Mouse (Mus musculus): ENCODE measurements at regions not wholly inside any gene's neighbourhood (a gene's known extent, or its start where the extent isn't known, plus 50 kb on each side); places are given as distances from the start of the nearest gene placed in this dataset.
A peak's percentile ranks its signal among the peaks of the same experiment; 100 is the strongest.

DNA sequence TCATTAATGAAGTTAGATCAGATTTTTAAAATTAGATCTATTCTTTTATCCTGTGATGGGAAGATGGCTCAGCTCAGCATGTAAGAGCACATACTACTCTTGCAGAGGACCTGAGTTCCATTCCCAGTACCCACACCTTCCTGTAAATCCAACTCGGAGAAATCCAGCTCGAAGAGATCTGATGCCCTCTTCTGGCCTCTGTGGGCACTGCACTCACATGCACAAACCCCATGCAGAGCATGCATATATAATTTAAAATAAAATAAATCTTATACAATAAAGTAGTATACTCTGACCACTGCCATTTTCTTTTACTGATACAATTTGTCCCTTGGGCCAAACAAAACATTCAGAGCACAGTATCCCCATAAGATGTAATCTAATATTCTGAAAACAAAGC lies 245.2 kb downstream of the Prdm2 start:
- no peak for DNase-seq (ENCODE audit: extremely low spot score in 1 of 2, low spot score in 1 of 2)

DNA sequence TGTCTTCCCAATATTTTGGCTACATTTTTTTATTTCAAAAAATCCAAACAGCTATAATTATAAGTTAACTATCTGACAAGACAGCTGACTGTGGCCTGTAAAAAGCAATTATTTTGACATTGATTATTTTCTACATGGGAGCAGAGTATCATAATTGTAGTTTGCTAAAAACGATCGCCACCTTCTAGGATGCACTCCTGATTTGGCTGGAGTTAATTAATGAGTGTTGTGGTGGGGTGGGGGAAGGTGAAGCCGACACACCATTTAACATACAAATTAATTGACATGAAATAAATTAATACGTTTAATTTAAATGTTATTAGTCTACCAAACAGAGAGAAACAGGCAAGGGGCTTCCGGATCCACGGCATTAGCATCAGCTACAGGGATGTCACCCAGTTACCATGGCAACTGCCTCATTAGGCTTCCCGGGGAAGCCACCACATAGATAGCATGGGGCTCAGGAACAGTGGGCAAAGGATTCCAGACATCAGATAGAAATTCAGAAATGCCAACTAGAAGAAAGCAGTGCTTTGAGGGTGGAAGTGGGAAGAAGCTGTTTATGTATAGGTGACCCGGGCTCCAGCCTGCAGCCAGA lies 255.9 kb downstream of the Prdm2 start:
- no peak for DNase-seq (ENCODE audit: extremely low spot score in 1 of 2, low spot score in 1 of 2)

DNA sequence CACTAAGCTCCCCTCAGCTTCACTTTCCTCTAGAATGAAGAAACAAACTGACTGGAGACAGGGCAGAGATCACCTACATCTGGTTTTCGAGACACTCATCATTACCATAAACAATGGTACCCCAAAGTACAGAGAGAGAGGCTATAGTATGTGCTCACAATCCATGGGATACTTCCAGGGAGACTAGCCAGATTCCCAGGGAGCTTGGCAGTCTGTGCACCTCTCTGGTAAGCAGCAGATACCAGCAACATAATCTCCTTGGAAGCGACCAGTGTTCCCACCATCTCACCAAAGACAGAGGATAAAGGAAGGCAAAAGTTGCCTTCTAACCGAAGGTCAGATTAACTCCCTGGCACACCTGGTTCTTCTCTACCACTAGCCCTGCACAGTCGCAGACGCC lies 256.4 kb downstream of the Prdm2 start:
- no peak for DNase-seq (ENCODE audit: extremely low spot score in 1 of 2, low spot score in 1 of 2)

DNA sequence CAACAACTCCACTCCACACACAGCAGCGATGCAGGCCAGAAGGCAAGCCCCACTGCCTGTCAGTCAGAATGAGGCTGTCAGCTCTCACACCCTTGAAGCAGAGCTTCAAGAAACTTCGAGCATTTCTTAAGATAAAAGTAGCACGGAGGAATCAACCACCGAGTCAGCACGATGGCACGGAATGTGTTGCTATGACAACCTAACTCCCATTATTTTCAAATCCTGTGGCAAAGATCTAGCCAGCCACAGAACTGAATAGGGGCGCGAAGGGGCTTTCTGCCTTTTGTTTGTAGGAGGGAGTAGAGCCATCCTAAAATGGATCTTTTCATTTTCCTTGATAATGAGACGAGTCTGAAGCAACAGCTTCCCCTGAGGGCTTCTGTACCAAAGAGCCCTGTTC lies 259.1 kb downstream of the Prdm2 start:
- no peak for DNase-seq (ENCODE audit: extremely low spot score in 1 of 2, low spot score in 1 of 2)

DNA sequence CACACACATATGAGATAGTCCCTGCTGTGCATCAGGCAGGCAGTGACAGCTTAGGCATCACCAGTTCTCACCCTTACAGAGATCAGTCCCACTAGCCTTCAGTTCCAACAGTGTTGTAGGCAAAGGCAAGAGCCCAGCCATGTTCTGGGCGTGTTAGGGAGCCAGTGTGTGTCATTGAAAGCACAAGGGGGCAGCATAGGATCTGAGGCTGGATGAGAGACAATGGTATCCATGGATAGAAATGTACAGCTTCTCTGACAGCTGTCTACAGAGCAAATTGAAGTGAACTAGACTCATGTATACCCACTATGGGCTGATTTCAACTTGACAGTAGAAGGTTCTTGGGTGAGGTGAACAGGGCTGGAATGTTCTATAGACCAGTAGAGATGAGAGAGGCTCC lies 259.9 kb downstream of the Prdm2 start:
- no peak for DNase-seq (ENCODE audit: extremely low spot score in 1 of 2, low spot score in 1 of 2)

DNA sequence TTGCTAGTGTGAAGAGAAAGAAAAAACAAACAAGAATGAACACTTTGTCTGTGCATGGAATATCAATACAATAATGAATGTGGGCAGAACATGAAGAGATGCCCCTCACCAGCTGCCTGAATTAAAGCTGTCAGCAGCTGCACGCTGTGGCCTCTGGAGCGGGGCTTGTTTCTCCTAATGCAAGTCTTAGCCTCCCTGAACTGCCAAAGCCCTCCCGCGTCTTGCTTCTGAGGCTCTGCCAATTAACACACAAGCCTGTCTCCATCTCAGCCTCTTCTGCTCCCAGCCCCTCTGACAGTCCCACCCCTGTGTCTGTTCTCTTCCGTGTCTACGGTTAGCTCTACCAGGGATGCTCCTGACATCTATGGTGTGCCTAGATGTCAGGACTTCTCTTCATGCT lies 265.1 kb downstream of the Prdm2 start:
- DNase-seq (ENCODE audit: extremely low spot score in 1 of 2, low spot score in 1 of 2) = no peak

DNA sequence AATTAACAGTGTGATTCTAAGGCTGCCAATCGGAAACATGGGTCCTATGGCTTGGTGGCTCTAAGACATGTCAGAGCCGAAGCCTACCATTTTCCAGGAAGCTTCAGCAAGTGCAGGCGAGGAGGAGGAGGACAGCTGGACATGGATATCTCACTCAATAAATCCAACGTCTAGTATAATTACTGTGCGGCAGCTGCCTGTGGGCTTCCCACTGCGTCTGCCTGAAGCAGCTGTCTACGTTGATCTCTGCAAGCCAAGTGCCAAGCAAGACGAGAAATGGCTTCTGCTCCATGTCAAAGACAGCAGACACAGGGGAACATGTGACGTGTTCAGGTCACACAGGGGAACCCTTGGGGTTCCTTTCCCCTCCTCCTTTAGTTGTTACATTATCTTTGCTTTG lies 279.2 kb downstream of the Prdm2 start:
- DNase-seq (ENCODE audit: extremely low spot score in 1 of 2, low spot score in 1 of 2) = no peak

DNA sequence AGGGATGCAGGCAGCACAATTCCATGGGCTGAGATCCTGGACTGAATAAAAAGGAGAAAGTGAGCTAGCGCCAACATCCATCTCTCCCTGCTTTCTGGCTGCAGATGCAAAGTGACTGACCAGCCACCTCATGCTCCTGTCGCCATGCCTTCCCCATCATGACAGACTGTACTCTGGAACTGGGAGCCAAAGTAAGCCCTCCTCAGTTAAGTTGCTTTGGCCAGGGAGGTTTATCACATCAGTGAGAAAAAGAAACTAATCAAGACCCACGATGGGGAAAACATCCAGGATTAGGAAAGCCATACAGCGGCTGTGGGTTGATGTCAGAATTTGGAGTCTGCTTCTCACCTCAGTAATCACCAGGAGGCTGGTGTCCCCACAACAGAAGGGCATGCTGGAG lies 283.6 kb downstream of the Prdm2 start:
- no peak for DNase-seq (ENCODE audit: extremely low spot score in 1 of 2, low spot score in 1 of 2)

DNA sequence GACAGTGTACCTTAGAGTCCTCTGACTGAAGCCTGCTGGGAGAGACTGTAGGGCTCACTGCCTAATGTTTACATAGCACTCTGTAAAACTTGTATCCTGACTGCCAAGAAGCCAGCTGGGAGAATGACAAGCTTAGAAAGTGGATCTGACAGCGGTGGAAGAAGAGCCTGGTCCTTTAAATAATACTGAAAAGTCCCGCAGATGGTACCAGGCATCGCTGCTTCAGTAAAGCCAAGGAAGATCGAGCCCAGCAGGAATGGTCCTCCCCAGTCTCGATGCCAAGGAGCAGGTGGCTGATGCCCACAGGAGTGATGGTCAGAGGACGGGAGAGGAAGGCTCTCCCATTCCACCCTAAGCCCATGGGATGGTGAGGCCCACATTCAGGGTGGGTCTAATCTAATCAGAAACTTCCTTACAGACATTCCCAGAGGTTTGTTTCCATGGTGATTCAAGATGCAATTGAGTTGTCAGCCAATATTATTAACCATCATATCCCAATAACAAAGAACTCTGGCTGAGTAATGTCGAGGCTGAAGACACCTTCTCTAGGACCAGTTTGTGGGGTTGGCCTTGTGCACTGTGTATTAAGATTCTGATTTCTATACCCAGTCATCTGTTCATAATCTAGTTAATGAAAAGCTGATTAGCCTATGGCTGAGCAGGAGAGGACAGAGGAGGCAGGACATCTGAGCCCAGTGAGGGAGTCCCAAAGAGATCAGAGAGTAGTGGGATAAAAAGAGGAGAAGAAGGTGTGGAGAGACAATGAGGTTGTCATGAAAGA lies 285.3 kb downstream of the Prdm2 start:
- no peak for DNase-seq (ENCODE audit: extremely low spot score in 1 of 2, low spot score in 1 of 2)

DNA sequence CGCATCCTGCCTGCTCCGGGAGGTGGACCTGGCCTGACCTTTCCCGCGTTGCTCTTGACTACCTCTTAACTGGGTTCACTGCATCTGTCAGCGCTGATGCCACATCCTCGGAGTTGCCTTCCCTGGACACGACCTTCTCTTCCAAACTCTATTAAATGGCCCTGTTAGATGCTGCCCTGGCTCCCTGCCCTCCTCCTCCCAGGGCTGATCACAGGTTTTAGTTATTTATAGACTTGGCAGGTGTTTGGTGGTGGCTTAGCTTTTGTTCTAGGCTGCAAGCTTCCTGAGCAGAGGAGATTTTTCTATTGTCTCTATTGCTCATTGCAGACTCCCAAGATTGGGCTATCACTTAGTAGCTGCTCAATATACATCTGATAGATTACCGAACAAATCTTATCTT lies 287.7 kb downstream of the Prdm2 start:
- DNase-seq (ENCODE audit: extremely low spot score in 1 of 2, low spot score in 1 of 2) = no peak

DNA sequence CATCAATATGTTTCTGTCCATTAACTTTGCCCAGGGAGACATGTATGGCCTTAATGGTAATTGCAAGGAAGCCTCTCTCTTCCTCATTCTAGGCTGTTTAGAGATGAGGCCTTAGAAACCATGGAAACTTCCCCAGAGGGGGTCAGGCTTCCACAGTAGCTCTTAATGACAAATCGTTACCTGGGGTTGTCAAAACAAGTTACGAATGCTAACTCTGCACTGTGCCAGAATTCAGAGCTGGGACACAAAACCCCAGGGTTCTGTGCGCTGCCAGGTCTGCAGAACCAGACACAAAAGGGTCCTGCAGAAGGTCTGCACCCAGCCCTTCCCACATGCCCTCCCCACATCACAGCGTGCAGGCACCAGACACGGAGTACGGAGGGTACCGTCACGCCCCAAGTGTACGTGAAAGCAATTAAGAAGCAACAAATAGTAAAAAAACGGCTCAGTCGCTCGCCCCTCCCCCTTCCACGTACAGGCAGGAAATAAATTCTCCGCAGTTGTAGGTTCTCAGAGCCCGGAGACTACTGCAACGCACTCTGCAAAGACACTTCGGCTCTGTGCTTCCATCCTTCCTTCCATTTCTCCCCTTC lies 303.3 kb downstream of the Prdm2 start:
- no peak for DNase-seq (ENCODE audit: extremely low spot score in 1 of 2, low spot score in 1 of 2)

DNA sequence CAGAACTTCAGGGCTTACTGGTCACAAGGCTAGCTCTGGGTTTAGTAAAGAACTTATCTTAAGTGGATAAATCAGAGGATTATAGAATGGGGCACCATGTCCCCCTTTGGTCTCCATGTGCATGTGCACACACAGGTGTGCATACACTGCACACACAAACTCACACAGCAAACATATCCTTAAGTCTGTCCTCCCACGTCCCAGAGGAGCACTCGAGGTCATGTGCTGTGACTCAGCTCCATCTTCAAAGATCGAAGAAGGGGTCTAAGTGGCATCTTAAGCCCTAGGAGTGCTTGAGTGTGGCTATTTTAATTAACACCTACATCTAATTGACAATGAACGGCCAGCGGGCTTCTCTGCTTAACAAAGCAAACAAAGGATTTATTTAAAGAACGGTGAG lies 304.0 kb downstream of the Prdm2 start:
- DNase-seq (ENCODE audit: extremely low spot score in 1 of 2, low spot score in 1 of 2) = no peak

DNA sequence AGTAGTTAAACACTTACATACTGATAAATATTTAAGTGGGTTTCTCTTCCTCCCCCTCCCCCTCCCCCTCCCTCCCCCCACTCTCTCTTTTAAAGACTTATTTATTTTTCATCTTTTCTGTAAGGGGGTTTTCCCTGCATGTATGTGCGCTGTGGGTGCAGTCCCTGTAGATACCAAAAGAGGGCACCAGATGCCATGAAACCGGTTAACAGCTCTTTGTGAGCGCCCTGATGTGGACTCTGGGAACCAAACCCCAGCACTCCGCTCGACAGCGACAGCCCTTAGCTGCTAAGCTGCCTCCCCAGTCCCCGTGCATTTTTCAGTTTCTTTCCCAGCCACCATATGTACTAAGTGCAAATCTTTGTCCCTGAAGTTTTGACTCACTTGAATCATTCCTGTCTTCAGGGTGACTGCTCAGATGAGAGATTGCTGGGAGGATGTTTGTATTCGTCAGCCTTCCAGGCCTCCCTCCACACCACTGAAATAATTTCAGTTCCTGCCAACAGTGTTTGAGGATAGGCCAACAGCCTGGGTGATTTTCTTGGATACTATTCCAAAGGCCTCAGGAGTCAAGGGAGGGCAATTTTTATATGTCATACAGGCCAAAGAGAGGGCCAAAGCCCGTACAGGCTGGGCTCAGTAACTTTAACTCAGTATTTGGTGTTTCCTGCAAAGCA lies 309.3 kb downstream of the Prdm2 start:
- no peak for DNase-seq (ENCODE audit: extremely low spot score in 1 of 2, low spot score in 1 of 2)

DNA sequence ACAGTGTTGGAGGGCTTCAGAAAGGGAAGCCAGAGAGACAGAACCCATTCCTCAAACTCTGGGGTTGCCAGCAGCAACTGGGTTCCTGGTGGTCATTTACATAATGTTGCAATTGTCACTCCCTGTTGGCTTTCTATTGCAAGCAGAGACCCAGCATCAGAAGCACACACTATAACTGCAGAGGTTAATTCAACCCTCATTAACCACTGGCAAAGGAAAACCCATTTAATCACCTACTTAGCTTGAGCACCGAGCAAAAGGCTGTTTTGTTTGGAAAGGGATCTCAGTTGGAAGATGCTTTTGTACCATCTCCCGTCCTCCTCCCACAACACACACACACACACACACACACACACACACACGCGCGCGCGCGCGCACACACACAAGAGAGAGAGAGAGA lies 312.0 kb downstream of the Prdm2 start:
- DNase-seq (ENCODE audit: extremely low spot score in 1 of 2, low spot score in 1 of 2) = no peak

DNA sequence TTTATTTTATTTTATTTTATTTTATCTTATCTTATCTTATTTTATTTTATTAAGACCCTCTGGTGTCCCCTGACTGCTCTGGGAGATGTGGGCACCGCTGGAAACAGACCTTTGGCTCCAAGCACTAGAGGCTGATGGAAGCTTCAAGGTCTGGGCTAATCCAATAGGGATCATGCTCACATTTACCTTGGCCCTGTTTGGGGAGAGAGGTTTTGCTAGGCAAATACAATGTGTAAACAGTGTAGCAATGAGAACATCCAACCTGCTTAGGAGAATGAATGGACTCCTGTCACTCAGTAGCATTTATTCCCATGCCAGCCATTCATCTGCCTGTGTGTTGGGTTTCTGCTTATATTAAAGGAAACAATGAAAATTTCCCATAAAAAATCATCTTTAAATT lies 313.8 kb downstream of the Prdm2 start:
- no peak for DNase-seq (ENCODE audit: extremely low spot score in 1 of 2, low spot score in 1 of 2)

DNA sequence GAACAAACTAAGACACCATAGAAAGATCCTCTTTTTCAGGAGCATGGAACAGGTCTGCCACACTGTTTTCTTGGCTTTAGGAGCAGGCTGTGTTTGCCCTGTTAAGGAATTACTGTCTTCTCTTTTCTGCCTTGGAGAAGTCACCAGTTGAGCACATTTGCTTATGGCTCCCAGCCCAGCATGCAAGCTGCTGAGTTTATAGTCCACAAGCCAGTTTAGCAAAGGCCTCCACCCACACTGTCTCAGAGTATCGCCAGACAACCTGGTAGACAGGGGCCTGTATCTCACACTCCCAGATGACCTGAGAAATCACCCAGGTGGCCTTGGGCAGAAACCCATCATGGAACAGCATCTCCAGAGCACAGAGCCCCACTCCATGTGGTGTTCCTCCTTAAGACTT lies 322.1 kb downstream of the Prdm2 start:
- no peak for DNase-seq (ENCODE audit: extremely low spot score in 1 of 2, low spot score in 1 of 2)

DNA sequence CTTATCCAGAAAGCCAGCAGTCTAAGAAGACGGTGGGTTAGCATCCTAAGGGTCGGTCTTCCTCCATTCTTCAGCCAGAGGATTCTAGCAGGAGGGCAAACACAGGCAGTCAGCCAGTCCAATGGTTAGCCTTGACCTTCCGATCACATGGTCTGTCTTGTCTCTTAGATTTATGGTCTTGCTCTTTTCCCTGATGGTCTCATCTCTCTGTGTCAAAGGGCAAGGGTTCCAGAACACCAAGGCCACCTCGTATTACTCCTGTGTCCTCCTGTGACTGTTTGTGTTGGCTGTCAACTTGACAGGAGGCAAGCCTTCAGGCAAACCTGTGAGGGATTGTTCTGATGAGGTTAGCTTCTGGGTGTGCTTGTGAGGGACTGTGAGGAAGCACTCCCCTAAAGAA lies 323.9 kb downstream of the Prdm2 start:
- no peak for DNase-seq (ENCODE audit: extremely low spot score in 1 of 2, low spot score in 1 of 2)

DNA sequence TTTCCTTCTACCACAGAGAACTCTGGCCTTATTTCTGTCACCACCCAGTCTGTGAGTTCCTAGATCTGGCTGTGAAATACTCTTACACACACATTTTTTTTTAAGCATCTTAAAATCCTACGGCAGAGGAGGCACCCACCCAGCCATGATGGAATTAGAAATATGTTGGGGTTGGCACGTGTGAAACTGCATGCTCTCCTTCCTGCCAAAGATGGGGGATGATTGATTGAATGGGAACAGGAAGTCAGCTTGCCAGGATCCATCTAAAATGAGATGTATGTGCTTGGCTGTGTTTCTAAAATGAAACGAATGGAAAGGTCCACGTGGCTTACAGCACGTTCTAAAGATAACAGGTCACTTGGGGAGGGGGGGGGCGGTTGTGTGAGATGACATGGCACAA lies 324.9 kb downstream of the Prdm2 start:
- no peak for DNase-seq (ENCODE audit: extremely low spot score in 1 of 2, low spot score in 1 of 2)

DNA sequence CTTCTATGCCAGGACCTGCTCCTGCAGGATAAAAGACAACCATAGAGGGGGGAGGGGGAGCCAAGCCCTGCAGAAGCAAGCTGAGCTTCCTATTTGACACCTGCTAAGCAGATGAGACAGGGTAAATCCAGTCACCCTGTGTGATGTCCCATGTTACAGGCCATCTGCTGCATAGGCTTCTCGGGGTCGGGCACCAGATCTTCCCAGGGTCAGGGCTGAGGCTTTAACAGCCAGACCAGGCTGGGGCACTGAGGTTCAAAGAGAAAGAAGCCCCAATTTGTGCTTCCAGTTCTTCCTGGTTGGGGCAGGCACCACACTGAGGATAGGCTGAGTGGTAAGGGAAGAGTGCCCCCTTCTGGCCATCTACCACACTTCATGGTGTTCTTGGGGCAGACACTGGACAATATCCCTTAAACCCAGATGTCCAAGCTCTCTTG lies 332.5 kb downstream of the Prdm2 start:
- DNase-seq (ENCODE audit: extremely low spot score in 1 of 2, low spot score in 1 of 2) = peak; percentile 53 to 83

DNA sequence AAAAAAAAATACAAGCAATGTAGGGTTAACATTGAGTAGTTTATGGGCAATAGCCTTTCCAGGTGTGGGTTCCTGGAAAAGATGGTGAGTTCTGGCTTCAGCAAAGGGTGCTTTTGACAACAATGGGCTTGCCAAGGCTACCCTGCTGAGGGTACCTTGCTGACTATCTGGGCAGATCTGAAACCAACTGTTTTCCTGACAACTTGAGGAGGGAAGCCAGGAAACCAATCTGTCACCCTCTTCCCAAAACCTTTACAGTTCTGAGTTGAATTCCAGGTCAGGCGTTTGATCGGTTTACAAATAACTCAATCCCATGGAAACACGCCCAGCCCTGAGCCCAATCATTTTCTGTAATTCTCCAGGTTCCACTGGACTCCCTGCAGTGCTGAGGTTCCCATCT lies 336.6 kb downstream of the Prdm2 start:
- no peak for DNase-seq (ENCODE audit: extremely low spot score in 1 of 2, low spot score in 1 of 2)

DNA sequence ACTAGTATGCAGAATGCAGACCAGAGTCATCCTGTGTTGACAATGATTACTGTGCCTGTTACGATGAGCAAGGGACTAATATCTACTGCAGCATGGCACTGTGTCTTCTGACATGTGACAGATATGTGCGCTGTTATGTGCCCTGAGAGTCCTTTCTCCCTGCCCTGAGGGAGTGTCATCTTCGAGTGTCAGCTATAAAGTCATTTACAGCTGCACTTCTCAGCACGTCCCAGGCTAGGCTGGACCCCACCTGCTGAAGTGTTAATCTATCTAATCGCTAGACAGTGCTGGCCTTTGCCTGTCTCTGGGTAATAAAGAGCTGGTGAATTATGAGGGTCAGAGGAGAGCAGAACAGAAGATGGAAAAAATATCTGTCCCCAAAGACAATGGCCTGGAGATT lies 337.7 kb downstream of the Prdm2 start:
- no peak for DNase-seq (ENCODE audit: extremely low spot score in 1 of 2, low spot score in 1 of 2)

DNA sequence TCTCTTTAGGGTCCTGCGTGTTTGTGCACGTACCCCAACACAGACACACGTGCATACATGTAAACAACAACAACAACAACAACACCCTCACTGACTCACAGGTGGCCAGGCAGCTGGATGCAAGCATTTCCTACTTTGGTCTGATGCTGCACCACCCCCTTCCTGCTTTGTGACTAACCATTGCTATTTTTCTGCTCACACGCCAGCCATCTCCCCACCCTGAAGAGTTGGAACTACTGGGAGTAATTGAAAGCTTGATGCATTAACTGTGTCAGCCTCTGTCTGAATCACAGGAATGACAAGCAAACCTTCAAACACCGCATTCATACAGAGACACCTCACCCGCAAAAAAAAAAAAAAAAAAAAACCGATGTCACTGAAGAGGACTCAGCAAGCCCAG lies 346.5 kb downstream of the Prdm2 start:
- no peak for DNase-seq (ENCODE audit: extremely low spot score in 1 of 2, low spot score in 1 of 2)

Data from layer of hippocampus, postnatal 25 days (tissue).